Mouse (Mus musculus) yolk sac, embryonic 10.5 days (tissue): Measurements from ENCODE around the gene Acp2.
A peak's percentile ranks its signal among the peaks of the same experiment; 100 is the strongest.

Source experiments
- DNase-seq: peaks from one replicate; pipeline ENCODE4 v3.0.0-alpha.2; 2017; ENCODE audit warnings: low spot score

Gene Acp2

DNA sequence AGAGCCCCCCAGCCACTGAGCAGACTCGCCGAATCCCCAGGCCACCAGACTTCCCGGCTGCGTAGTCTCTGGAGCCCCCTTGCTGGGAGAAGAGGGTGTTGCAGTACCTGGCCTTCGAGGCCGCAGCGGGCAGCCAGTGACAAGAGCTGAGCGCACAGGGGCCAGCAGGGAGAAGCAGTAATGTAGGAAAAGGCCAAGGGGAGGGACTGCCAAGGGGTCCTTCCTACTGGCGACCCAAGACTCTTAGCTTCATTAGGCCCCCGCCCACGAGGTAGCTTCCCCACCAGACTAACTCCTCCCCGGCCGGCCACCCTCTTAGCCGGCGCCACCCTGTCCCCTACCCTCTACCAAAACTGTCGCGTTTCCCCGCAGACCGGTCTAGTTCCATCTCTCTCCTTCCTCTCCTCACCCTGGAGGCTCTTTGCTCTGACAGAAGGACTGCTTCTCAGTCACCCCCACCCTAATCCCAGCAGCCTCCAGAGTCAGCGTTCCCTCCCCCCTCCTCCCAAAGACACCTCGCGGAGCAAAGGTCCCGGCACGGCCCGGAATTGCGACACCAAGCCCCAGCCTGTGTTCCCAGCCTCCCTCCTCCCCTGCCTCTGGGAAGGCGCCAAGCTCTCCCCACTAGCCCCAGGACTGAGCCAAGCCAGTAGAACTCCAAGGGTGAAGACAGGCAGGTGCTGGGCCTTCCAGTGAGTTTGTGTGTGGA is 7.9 kb upstream of the Acp2 start:
- peak; percentile 92 for DNase-seq

DNA sequence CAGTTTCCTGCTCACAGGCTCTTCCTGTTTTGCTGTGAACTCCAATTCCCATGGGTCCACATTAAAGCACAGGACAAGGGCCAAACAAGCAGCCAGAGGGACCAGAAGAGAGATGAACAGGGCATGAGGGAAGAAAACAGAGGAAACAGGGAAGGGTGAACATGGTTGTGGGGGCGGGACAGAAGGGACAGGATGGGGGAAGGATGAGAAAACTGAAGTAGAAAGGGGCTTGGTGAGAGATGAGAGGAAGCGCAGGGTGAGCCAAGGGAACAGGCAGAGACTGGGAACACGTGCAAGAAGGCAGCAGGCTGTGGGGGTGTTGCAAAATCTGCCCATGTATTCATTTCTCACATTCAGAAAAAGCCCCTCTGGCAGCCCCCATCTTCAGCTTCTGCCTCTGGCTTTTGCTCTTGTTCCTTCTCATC is 6.1 kb upstream of the Acp2 start:
- DNase-seq: no peak

- DNase-seq: no peak
These were observed 3.8 kb upstream of the Acp2 start for GRCm38 (mm10) chr2:91198888-91199287.

DNA sequence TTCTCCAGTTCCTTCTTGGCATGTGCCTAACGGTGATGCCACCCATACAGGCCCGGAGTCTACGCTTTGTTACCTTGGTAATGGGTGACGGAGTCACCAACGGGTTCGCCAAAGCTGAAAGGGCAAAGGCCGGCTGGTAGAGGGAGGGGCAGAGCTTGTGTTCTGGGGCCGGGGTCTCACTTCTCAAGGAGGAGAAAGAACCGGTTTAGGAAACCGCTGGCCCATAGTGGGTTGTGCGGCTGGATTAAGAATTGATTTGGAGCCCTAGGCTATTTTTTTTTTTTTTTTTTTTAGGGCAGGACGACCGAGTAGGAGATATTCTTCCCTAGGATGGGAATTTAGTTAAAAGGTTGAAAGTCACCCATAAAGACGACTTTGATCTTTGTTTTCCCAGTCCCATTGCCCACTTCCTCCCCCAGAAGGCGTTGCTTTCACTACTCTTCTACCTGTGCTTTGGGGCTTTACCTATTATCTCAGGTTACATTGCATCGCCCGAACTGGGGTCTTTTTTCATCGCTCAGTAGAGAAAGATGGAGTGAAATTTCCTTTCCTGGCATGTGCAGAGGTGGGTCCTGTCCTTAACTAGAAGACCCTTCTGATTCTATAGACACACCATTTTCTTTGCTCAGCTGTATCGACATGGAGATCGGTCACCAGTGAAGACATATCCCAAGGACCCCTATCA is 429 bp downstream of the Acp2 start:
- no peak for DNase-seq

- no peak for DNase-seq
These were observed 3.6 kb downstream of the Acp2 start for GRCm38 (mm10) chr2:91206254-91206775.

DNA sequence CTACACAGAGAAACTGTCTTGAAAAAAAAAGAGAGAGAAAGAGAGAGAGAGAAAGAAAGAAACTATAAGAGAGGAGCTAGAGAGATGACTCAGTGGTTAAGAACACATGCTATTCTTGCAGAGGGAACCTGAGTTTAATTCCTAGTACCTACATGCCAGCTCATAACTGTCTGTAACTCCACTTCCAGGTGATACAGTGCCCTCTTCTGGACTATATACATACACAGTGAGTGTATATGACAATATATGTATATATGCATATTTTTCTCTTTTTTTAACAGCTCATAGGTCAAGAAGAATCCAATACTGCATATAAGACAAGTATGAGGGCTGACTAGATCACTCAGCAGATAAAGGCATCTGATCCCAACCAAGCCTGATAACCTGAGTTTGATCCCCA is 10.6 kb downstream of the Acp2 start:
- no peak for DNase-seq

DNA sequence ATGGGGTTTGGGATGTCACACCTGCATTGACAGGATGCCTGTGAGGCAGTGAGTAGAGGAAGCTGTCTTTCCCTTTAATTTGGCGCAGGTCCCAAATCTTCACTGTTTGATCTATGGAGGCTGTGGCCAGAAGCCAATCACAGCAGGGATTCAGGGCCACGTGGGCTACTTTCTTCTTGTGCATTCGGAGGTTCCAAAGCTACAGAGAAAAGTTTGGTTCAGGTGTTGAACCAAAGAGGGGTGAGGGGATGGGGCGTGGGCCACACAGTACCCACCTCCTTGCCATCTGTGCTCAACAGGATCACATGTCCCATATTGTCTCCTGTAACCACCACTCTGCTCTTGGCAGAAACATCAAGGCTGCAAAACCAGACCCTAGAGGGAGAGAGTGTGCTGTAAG is 14.3 kb downstream of the Acp2 start:
- DNase-seq: no peak

- DNase-seq: no peak
These were observed 17.8 kb downstream of the Acp2 start for GRCm38 (mm10) chr2:91220501-91220900.

DNA sequence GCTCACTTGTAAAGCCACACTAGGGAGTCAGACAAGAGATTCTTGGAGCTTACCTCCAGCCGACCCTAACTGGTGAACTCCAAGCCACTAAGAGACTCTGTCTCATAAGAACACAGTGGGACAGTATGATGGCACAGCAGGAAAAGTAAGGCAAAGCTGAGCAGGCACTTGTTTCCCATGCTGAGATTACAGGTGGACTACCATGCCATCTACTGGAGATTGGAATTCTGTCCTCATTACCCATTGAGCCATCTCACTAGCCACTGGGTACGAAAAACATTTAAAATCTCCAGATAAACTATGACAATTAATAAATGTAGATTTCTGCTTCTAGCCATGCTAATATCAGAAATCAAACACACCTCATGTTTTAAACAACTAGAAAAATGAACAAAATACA is 20.9 kb downstream of the Acp2 start:
- DNase-seq: no peak

DNA sequence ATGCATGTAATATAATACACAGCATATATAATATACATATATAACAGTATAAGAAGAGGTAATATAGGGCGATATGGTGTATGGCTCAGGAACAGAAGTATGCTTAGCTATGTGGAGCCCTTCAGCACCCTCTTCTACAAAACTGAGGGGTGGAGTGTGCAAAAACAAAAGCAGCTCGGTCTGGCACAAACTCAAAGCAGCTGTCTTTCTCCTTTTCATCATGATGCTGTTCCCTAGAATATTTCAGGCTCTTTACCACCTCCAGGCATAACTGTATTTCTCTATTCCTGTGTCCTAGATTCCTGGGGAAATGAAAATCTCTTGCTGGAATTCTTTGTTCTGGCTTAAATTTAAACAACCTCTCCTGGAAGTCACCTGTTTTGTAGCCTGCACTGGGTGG is 27.1 kb downstream of the Acp2 start:
- no peak for DNase-seq

DNA sequence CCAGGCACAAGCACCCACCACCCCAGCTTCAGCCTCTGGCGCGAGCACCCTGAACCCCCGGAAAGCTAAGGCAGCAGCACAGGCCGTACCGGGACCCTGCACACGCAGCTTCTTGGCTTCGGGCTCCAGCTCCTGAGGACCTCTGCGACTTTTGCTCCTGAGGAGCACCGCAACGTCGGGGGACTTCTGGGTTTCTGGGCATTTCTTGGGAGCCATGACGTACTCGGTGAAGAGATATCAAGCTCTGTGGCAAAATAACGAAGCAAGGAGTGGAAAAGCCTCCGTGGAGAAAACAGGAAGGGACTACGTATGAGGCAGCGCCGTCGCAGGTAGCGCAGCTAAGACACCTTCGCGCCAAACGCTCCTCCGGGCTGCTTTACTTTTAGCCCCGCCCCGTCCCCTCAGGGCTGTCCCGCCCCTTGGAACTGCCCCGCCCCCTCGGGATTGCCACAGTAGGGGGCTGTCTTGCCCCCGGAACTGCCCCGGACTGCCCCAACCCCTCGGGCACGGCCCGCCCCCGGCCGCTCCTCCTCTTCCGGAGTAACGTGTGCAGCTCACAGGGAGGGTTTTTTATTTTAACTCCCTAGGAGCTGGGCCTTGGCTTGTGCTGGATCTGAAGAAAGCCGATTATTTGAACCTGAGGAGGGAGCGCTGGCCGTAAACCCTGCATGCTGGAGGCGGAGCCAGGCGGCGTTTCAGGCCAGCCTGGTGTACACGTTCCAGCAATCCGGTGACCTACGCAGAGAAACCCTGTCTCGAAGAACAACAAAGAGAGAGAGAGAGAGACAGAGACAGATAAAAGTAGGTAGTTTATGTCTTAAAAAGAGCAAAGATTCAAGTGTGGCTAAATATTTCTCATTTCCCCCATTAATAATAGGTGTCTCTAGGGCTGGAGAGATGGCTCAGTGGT is 34.2 kb downstream of the Acp2 start, which contains the start of gene Ddb2:
Gene Ddb2 (minus strand): TSS at position 382 of the 910 bp plus-strand sequence.
- DNase-seq: peak; percentile 99

GRCm38 (mm10) chr2:91237511-91238080 is 34.9 kb downstream of the Acp2 start:
- peak; percentile 36 for DNase-seq

- DNase-seq: no peak
These were observed 39.9 kb downstream of the Acp2 start for GRCm38 (mm10) chr2:91242547-91242946.

GRCm38 (mm10) chr2:91243416-91243815 is 40.7 kb downstream of the Acp2 start:
- no peak for DNase-seq

DNA sequence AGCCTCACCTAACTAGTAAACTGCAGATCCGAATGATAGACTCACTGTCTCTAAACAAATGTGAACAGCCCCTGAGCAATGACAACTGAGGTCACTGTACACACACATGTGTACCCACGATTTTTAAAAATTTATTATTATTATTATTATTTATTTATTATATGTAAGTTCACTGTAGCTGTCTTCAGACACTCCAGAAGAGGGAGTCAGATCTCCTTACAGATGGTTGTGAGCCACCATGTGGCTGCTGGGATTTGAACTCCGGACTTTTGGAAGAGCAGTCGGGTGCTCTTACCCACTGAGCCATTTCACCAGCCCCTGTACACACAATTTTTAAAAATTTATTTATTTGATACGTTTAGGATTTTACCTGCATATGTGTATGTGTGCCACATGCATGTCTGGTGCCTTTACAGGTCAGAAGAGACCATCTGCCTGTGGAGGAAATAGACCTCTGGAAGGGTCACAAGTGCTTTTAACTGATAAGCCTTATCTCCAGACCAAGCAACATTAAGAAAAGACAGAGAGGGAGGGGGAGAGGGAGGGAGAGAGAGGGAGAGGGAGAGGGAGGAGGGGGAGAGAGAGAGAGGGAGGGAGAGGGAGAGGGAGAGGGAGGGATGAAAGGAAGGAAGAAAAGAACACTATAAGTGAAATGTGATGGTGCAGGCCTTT is 42.0 kb downstream of the Acp2 start:
- DNase-seq: peak; percentile 39

DNA sequence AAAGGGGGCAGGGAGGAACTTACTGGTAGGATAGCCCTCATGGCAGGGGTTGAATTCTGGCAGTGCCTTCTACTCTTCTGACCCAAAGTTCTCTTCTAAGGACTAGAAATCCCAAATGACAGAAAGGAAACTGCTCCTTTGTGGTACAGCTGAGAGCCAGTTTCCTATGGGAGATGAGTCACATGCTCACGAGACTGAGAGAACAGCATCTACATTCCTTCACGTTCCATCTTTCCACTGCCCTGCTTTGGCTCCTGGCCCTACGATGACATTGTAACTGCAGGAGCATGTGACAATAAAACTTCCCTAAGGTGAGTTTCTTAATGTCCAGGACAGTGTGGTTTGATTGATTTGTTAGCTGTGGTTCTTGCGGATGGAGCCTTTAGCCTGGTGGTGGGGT is 45.7 kb downstream of the Acp2 start:
- DNase-seq: no peak

DNA sequence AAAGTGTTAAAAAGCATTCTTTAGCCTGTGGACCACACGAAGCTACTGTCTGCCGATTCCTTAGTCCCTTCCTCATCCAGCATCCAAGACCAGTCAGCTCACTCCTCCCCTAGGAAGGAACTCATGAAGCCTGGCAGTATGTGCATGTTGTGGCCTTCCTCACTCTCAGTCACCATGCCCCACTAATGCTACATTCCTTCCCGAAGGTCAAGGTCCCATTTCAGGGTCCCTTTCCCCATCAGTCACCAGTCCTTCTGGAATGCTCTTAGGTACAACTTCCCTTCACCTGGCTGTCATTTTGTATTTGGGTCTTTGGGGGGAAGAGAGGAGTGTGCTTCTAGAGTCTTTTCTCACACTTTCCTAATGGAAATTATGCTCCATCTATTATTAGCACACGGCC is 49.3 kb downstream of the Acp2 start:
- no peak for DNase-seq

DNA sequence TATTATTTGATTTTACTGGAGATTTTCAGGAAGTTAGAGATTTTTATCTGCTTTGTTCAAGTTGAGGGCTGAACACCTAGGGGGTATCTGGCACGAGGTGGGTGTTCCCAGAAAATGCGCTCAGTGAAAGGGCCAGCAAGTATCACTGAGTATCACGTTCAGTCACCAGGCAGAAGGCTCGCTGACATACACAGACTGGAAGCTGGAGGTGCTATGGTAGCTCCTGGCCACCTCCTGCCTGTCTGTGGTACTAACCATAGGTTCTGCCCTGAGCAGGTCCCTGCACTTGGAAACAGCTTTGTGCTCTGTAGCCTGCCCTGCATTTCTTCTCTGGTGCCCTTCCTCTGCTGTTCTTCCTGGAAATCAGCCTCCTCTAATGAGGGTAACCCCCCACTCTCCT is 49.8 kb downstream of the Acp2 start:
- DNase-seq: no peak

- DNase-seq: no peak
These were observed 52.2 kb downstream of the Acp2 start for GRCm38 (mm10) chr2:91254725-91255380.

GRCm38 (mm10) chr2:91255661-91256150 is 53.0 kb downstream of the Acp2 start, which contains the start of gene Pacsin3:
Pacsin3 (plus strand) TSS chr2:91255954.
- DNase-seq: no peak
